Mouse (Mus musculus): ENCODE results near the gene Bdh1.

Gene Bdh1

GRCm38 (mm10) chr16:31428675-31429470 is 6.8 kb downstream of the Bdh1 start:
- peak; percentile 49 to 53 for DNase-seq

DNA sequence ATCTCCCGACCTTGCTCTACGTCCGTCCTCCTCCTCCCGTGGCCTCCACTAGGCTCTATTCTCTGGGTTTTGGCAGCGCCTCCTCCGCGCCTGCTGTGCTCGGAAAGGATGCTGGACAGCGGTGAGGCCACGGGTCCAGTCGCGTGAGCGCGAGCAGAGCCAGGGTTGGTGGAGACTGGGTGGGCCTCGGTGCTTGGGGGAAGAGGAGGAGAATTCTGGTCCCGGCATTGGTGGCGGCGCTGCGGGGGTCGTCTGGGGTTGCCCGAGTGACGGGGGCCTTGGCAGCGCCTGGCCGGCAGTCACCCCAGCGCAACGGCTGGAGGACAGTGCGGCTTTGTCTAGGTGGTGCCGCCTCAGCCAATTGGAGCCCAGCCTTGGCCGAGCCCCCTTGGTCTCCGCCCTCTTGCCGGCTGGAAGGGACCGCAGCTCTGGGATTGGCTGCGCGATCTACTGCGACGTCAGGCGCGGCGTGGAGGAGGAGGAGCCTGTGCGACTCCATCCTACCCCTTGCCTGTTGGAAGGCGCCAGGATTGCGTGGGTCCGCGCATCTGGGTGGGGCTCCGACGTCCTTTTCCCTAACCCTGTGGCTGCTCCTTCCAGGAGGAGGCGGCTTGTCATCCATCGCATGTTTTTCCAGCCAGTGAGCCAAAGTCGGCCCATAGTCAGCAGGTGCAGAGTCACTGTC is 7.5 kb downstream of the Bdh1 start:
- peak; percentile 79 for DNase-seq

- DNase-seq = no peak
Measured at GRCm38 (mm10) chr16:31433466-31434110, 11.5 kb downstream of the Bdh1 start.

DNA sequence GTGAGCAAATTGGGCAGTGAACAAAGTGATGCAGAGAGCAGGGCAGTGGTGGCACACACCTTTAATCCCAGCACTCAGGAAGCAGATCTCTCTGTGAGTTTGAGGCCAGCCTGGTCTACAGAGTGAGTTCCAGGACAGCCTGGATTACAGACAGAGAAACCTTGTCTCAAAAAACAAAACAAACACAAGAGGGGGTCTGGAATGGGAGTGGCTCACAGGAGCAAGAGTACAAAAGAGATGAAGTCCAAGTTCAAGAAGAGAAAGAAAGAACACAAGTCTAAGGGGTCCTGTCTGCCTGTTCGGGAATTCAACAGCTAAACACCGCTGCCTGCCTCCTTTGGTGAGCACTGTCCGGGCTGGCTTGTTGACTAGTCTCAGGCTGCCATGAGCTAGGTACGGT is 13.1 kb downstream of the Bdh1 start:
- DNase-seq = no peak

- no peak for DNase-seq
Measured at GRCm38 (mm10) chr16:31436085-31436484, 14.0 kb downstream of the Bdh1 start.

DNA sequence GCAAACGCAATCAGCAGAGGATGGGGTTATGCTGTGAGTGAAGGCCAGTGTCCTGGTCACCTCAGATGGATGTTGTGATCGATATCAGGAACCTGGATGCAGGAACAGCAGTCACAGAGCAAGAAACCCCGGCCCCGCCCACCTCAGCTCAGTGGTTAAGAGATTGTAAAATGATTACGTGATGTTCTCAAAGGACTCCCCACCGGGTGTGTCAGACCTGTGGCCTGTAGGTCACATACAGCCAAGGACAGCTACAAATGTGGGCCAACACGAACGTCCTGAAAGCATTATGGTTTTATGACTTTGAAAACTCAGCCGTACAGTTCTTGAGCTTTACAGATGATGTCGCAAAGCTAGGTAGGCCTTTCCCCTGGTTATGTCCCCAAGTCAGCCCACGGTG is 15.3 kb downstream of the Bdh1 start:
- no peak for DNase-seq

DNA sequence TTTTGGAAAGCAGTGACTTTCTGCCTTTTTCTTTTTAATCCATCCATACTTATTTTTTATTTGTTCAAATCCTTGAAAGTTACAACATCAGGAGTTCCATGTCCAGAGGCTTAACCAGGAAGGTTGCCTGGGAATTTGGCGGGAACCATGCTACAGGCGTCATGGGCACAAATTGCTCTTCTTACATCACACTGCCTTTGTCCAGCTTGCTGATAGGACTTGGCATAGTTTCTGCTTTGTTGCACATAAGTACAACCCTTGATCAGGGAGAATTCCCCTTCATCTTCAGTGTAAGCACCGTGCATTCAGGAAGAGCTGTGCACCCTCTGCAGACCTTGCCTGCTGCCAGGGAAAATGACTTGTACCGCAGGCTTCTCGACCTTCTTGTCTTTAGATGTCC is 17.4 kb downstream of the Bdh1 start:
- no peak for DNase-seq

DNA sequence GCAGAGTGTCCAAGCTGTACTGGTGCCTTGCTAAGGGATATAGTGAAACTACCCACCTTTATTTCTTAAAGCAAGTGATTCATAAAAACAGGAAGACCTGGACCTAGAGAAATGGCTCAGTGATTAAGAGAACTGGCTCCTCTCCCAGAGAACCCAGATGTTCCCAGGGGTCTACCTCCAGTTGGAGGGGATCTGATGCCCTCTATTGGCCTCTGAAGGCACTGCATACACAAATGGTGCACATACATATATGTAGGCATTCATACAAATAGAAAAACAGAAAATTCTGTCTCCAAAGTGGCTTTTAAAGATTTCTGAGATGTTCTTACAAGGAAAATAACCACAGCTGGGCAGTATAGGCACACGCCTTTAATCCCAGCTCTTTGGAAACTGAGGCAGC is 18.0 kb downstream of the Bdh1 start:
- DNase-seq = no peak

DNA sequence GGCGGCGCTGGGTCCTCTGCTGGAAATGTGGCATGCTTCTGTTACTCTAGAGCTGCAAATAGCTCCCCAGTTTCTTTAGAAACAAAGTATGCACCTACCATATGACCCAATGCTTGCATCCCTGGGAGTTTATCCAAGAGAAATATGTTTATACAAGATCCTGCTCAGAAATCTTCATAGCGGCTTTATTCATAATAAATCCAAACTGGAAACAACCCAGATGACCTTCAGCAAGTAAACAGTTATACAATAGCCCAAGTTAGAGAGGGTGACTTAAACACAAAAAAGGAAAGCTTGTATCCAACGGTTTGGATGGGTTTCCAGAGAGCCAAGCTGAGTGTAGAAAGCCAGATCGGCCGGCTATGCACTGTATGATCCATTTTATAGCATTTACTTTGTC is 22.4 kb downstream of the Bdh1 start:
- no peak for DNase-seq

GRCm38 (mm10) chr16:31446067-31446853 is 24.2 kb downstream of the Bdh1 start:
- no peak for DNase-seq

GRCm38 (mm10) chr16:31449973-31450372 is 27.9 kb downstream of the Bdh1 start:
- DNase-seq = no peak

DNA sequence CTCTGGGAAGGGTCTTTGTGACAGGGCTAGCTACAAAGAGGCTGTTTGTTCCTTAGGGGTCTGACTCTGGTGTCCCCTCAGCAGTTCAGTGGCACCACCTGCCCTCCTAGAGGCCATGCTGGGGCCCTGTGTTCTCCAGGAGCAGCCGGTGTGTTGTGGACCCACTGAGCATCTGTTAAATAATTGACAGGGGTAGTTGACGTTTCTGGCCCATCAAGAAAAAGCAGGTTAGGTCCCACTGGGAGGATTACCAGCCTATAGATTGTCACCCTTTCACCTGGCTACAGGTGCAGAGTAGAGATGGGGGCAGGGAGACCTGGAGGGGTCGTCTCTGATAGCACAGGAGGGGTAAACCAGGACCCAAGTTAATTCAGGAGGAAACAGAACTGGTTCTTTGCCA is 29.2 kb downstream of the Bdh1 start:
- no peak for DNase-seq

DNA sequence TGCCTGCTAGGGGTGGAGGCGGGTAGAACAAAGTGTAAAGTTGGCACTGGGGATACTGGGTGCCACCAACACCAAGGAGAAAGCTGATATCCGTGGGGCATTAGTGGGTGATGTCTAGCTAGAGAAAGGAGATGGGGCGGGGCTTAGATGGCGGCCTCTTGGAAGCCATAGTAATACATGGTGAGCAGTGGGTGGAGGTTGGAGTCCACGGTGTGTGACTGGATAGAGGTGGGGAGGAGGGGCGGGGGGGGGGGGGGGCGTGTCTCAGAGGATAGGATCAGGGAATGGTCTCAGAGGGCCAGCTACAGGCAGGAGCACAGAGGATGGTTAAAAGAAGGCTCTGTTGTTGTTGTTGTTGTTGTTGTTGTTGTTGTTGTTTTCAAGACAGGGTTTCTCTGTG is 30.4 kb downstream of the Bdh1 start:
- DNase-seq = no peak

DNA sequence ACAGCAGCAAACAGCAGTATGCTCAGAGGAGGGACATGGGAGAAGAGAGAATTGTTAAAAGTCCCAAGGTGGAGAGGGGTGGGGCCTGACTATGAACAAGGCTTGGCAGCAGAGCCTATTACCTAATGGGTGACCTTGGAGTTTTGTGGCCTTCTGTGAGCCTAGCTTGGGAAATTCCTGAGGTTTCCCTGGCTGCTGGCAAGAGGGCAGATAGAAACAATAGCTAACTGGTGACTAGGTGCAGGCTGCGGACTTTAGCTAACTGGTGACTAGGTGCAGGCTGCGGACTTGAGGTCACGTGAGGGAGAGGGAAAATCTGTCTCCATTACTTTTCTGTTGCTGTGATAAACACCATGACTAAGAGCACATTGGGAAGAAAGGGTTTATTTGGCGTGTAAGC is 31.9 kb downstream of the Bdh1 start:
- DNase-seq = no peak

- no peak for DNase-seq
Measured at GRCm38 (mm10) chr16:31455276-31456045, 33.4 kb downstream of the Bdh1 start.

- DNase-seq = peak; percentile 78 to 79
Measured at GRCm38 (mm10) chr16:31458229-31458918, 36.3 kb downstream of the Bdh1 start.

- no peak for DNase-seq
Measured at GRCm38 (mm10) chr16:31459968-31460461, 37.9 kb downstream of the Bdh1 start.

DNA sequence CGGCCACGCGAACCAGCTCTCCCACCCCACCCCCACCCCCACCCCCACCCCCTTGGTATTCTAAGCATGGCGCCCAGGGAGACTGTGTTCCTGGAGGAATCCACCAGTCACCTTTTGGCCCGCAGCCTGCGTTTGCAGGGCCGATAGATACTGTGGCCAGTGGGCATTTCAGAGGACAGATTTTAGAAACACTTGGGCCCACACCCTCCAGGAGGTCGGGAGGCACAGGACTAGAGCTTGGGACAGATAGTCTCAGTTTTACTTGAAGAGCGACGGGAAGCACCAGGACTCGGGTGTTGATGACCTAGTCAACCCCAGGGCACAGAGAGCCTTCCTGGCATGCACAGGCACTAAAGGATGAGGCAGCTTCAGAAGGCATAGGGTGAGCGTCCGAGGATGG is 38.4 kb downstream of the Bdh1 start:
- DNase-seq = no peak

GRCm38 (mm10) chr16:31461046-31461445 is 39.0 kb downstream of the Bdh1 start:
- DNase-seq = no peak

DNA sequence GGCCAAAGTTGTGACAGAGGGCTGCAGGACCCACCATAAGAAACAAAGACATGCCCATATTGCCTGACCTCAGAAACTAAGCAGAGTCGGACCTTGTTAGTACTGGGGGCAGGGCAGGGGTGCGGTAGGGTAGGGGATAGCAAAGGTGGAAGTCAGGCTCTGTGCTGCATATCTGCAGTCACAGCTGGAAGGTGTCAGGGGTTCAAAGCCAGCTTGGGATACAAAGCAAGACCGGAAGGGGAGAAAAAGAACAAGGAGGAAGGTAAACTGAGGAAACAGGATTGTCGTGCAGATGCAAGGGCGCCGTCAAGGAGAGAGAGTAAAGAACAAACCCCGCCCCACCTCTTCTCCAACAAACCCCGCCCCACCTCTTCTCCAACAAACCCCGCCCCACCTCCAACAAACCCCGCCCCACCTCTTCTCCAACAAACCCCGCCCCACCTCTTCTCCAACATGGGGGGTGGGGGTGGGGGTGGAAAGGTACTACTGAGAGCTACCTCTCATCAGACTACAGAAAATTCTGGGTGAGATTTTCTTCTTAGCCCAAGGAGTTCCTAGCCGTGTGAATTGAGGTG is 40.1 kb downstream of the Bdh1 start:
- DNase-seq = no peak

GRCm38 (mm10) chr16:31464953-31465352 is 42.9 kb downstream of the Bdh1 start:
- no peak for DNase-seq

Measured in B cell, adult 2 months (primary cell).